Mouse (Mus musculus) mesoderm, embryonic 11.5 days (tissue): ENCODE data around the gene Ccdc69.

Experiments
- DNase-seq: peaks from one replicate; pipeline ENCODE4 v3.0.0-alpha.2; 2012; ENCODE audit warnings: low read depth, low spot score

The Ccdc69 gene

DNA sequence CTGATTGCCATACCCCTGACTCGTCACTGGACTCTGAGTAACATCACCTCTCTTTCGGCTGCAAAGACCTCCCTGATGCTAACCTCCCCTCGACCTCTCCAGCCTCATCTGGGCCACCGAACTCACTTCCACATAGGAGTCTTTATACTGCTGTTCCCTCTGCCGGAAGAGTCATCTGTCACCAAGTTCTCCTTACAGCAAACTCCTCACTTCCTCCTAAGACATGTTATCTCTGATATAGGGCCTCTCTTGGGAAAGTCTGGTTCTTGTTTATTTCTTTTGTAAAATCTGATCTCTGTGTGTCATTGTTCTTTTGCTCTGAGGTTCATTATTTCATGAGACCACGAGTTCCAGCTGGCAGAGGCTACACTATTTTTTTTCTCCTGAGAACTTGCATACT, 69.7 kb downstream of the Ccdc69 start:
- DNase-seq: no peak

GRCm38 (mm10) chr11:55005684-55006083, 72.2 kb downstream of the Ccdc69 start:
- DNase-seq: no peak

DNA sequence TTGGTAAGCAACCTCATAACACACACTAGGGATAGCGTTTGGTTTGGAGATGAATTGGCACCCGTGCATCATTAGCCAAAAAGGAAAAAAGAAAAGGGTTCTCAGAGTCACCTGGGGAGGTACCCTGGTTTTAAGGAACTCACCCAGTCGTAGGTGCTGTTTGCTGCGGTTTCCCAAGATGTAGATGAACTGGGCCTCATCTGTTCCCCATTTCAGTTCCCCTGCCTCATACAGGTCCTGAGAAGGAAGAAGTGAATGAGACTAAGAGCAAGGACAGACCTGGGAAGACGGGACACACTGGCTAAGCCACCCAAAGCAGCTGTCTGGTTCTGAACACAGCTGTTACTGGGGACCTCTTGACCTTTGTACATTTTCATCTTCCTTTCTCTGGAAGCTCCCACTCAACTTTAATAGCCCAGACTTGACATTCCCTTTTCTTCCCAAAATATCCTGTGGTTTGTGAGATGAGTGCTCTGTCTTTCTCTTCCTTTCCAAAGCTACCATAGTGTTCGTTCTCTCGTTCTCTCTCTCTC, 72.9 kb downstream of the Ccdc69 start:
- no peak for DNase-seq
